Mouse (Mus musculus) intestine, embryonic 14.5 days (tissue): ENCODE data around the gene Thsd7a. TPM values are rescaled to one million over a fixed set of nuclear protein-coding genes. Genes with fewer than 3 reads are reported as not detected.

Experiments
- ATAC-seq: fragments of 200-750 bp; cut with Nextera tagmentation; replicated peaks from 2 replicates; pipeline ENCODE4 v1.8.0; 2017; ENCODE audit warnings: low read depth, moderate number of reproducible peaks, moderate TSS enrichment, moderate library complexity; ENCODE audit not compliant: low FRiP score, low TSS enrichment
- DNase-seq: peaks from one replicate; pipeline ENCODE4 v3.0.0-alpha.2; 2018; ENCODE audit warnings: low spot score
- H3K27ac ChIP-seq: fragments of 300-500 bp; sonication (generic); 2 replicates; pipeline ENCODE4 v1.5.1; 2014; ENCODE audit warnings: low read depth, mild to moderate bottlenecking, control low read depth
- H3K27me3 ChIP-seq: fragments of 300-500 bp; sonication (generic); replicated peaks from 2 replicates; pipeline ENCODE4 v1.6.1; 2014; ENCODE audit warnings: low read length, control low read depth; ENCODE audit not compliant: control insufficient read depth, insufficient read depth
- H3K36me3 ChIP-seq: fragments of 300-500 bp; sonication (generic); 2 replicates; pipeline ENCODE4 v1.6.1; 2014; ENCODE audit warnings: low read length, control low read depth; ENCODE audit not compliant: control insufficient read depth, insufficient read depth
- H3K4me1 ChIP-seq: fragments of 300-500 bp; sonication (generic); replicated peaks from 2 replicates; pipeline ENCODE4 v1.6.1; 2014; ENCODE audit warnings: low read length, control low read depth, mixed read lengths; ENCODE audit not compliant: control insufficient read depth, insufficient read depth
- H3K4me2 ChIP-seq: fragments of 300-500 bp; sonication (generic); 2 replicates; pipeline ENCODE4 v1.6.1; 2014; ENCODE audit warnings: low read length
- H3K4me3 ChIP-seq: fragments of 300-500 bp; sonication (generic); 2 replicates; pipeline ENCODE4 v1.5.1; 2014; ENCODE audit warnings: low read depth, low read length, control low read depth, mixed read lengths
- H3K9ac ChIP-seq: fragments of 300-500 bp; sonication (generic); 2 replicates; pipeline ENCODE4 v1.6.1; 2014; ENCODE audit warnings: mild to moderate bottlenecking, low read length
- H3K9me3 ChIP-seq: fragments of 300-500 bp; sonication (generic); 2 replicates; pipeline ENCODE4 v1.6.1; 2016; ENCODE audit warnings: low read length, control low read depth; ENCODE audit not compliant: control insufficient read depth
- WGBS: fragments of 180-500 bp; shearing (Covaris S2); extraction: QIAGEN DNeasy Blood & Tissue Kit; methylation state at CpG from one replicate; pipeline ENCODE4 v1.1.7; 2014; 5-methylcytosine and 5-hydroxymethylcytosine counted together
- polyA plus RNA-seq: library from polyadenylated mRNA; unstranded; fragments of >200 nt; fragmentation: Nextera tagmentation; extraction: Ambion mirVana; gene quantifications from 2 replicates; pipeline ENCODE4 v1.2.1, GENCODE M21; 2014

Thsd7a gene
- polyA plus RNA-seq, 1 experiment from 2014 or later: 6.0 TPM

DNA sequence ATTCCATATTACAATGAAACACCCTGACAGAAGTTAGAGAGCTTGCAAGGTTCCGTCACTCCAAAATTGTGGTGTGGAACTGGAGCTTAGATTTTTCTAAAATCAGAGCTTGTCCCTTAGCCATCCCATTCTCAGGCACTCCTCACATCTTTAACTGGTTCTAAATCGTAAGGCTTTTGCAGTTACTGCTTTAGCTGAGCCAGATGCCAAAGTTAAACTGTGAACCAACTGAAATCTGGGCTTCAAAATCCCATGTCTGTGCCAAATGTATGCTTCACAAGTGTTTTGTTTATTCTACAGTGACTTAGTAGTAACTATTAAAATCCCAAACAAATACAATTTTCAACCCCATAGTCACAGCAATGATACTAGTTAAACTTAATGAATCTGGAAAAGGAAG is 242.3 kb downstream of the Thsd7a start:
- no peaks in the 10 kb centered on the region for H3K36me3 ChIP-seq
- H3K27me3 ChIP-seq: no peaks in the 10 kb centered on the region
- no peak overlapping the region for H3K4me3 ChIP-seq
- H3K27ac ChIP-seq: no peak overlapping the region
- H3K9me3 ChIP-seq: no peaks in the 10 kb centered on the region
- ATAC-seq: no peak
- no peaks in the 10 kb centered on the region for H3K4me1 ChIP-seq
- H3K9ac ChIP-seq: no peak overlapping the region
- WGBS: 80% methylated on average over 2 of the region's 2 CpGs
- no peak for DNase-seq
- H3K4me2 ChIP-seq: no peak overlapping the region

DNA sequence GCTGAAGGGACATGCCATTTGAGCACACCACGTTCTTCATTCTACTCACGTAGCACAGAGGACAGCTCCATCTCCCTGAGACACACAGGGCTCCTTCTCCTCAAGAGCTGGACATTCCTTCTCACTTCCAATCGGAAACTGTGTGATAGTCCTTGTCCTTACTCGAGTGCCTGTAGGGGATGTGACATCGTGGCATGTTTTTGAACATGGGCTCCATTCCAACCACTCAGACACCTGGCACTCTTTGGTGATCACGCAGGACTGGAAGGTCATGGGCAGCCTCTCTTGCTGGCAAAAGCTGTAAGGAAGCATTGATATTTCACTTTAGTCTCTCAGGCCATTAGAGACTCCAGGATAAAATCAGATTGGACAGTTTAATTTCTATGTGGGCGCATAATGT is 245.3 kb downstream of the Thsd7a start:
- H3K4me1 ChIP-seq: no peaks in the 10 kb centered on the region
- no peak overlapping the region for H3K4me2 ChIP-seq
- no peak overlapping the region for H3K27ac ChIP-seq
- no peak overlapping the region for H3K4me3 ChIP-seq
- DNase-seq (no peak), ATAC-seq (no peak)
- H3K9me3 ChIP-seq: no peaks in the 10 kb centered on the region
- no peaks in the 10 kb centered on the region for H3K27me3 ChIP-seq
- no peak overlapping the region for H3K9ac ChIP-seq
- no peaks in the 10 kb centered on the region for H3K36me3 ChIP-seq
- 90% methylated on average over 7 of the region's 7 CpGs for WGBS

DNA sequence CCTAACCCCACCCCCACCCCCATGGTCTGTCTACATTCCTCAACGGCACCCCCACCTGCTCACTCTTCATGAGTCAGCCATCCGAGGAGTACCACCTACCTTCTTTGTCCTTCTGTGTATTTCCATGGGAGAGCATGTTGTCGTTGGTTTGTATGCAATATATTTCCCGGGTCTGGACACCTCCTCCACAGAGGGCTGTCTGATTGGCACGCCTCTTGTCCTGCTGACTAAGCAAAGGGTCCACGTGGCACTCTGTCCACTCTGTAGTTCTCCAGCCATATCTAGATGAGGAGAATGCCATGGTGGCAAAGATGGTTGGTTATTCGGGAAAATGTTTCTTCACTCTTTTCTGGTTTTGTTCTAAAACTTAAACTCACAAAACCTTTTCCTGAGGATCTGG is 248.3 kb downstream of the Thsd7a start:
- no peak overlapping the region for H3K4me3 ChIP-seq
- no peak overlapping the region for H3K9ac ChIP-seq
- no peak for DNase-seq
- no peak for ATAC-seq
- no peak overlapping the region for H3K4me2 ChIP-seq
- H3K36me3 ChIP-seq: no peaks in the 10 kb centered on the region
- 81% methylated on average over 7 of the region's 7 CpGs for WGBS
- no peaks in the 10 kb centered on the region for H3K4me1 ChIP-seq
- H3K27ac ChIP-seq: no peak overlapping the region
- no peaks in the 10 kb centered on the region for H3K9me3 ChIP-seq
- H3K27me3 ChIP-seq: no peaks in the 10 kb centered on the region

DNA sequence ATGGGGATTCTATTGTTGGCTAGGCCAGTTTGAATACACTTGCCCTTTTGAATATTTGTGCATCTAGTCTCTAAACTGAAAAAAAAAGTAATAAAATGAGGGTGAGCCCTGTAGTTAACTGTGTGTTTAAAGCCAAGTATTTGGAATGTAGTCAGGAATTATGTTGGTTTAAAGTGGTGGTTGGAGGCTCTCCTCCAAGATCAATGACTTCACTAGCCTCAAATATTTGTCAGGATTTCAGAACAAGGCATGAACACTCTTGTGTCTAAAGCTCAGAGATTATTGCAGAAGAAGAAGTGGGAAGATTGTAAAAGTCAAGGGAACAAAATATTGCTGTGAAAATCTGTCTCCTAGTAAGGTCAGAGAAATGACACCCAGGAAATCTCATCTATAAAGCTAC is 249.3 kb downstream of the Thsd7a start:
- H3K9ac ChIP-seq: no peak overlapping the region
- H3K36me3 ChIP-seq: no peaks in the 10 kb centered on the region
- H3K9me3 ChIP-seq: no peaks in the 10 kb centered on the region
- H3K4me1 ChIP-seq: no peaks in the 10 kb centered on the region
- DNase-seq (no peak), ATAC-seq (no peak)
- no peak overlapping the region for H3K4me3 ChIP-seq
- H3K27me3 ChIP-seq: no peaks in the 10 kb centered on the region
- no peak overlapping the region for H3K4me2 ChIP-seq
- no peak overlapping the region for H3K27ac ChIP-seq

DNA sequence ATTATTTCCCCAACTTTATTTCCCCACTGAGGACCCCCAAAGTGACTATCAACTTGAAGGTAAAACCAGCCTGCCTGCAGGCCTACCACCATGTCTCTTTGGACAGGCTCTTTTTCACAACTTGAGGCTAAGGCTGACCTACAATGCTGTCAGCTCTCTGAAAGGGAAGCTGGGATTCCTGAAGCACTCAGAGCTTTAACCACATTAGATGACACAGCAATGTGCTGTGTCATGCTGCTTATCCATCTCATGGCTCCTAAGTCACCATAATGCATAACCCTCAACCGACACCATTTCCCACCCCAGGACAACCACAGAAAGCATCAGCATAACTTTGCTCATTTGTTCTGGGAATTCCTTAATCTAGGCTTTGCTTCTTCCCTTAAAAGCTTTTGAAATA is 255.6 kb downstream of the Thsd7a start:
- ATAC-seq (no peak), DNase-seq (no peak)
- Histone ChIP-seq H3K9me3 (no peaks in the 10 kb centered on the region), H3K9ac (no peak overlapping the region), H3K27me3 (no peaks in the 10 kb centered on the region), H3K4me1 (no peaks in the 10 kb centered on the region), H3K36me3 (no peaks in the 10 kb centered on the region), H3K27ac (no peak overlapping the region), H3K4me2 (no peak overlapping the region), H3K4me3 (no peak overlapping the region)
- WGBS: 90% methylated on average over 1 of the region's 1 CpGs

DNA sequence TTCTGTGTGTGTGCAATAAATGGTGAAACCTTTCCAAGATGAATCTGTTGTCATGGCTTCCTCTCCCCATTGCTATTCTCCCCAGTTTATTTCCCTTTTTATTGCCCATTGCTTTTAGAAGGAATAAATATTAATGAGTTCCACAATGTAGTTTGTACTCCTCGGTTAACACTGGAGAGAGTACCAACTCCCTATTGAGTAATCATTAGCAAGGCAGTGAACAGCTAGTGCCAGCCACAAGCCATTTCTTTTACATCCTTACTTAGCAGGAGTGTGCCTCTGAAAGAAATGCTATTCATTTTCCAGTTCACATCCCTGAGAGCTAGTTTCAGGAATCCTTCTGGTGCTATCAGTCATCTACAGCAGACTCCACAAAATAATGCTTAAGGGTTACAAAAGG is 260.3 kb downstream of the Thsd7a start:
- Histone ChIP-seq H3K27me3 (no peaks in the 10 kb centered on the region), H3K36me3 (no peaks in the 10 kb centered on the region), H3K4me1 (no peaks in the 10 kb centered on the region), H3K9me3 (no peaks in the 10 kb centered on the region), H3K9ac (no peak overlapping the region), H3K4me3 (no peak overlapping the region), H3K27ac (no peak overlapping the region), H3K4me2 (no peak overlapping the region)
- ATAC-seq (no peak), DNase-seq (no peak)
- 59% methylated on average over 1 of the region's 1 CpGs for WGBS

DNA sequence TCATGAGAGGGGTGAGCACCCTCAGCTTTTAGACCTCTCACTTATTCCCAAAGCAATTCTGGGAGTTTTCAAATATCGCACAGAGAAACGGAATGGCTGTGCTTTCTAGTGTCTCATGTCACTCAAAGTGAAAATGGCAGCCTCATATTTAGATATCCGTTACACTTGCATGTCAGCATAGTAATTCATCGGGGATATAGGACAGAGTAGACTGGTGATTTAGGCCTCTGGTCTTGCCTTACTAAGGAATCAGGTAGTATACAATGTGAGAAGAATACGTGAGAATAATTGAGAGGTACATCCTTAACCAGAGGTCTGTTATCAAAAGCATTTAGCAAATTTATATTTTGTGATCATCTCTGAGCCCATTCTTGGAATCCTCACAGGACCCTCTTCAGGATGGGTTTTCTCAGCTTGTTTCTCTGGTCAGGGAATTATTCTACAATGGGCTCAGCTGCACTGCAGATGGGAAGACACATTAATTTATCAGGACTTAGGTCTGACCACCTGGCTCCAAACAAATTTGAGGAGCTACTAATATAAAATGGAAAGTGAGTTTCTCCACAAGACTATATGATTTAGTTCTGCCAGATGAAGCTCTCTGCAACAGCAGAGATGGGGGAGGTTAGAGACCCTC is 267.6 kb downstream of the Thsd7a start:
- Histone ChIP-seq H3K4me1 (no peaks in the 10 kb centered on the region), H3K36me3 (no peaks in the 10 kb centered on the region), H3K4me3 (no peak overlapping the region), H3K9ac (no peak overlapping the region), H3K27ac (no peak overlapping the region), H3K9me3 (no peaks in the 10 kb centered on the region), H3K27me3 (no peaks in the 10 kb centered on the region), H3K4me2 (no peak overlapping the region)
- WGBS: 86% methylated on average over 5 of the region's 5 CpGs
- no peak for DNase-seq
- no peak for ATAC-seq

DNA sequence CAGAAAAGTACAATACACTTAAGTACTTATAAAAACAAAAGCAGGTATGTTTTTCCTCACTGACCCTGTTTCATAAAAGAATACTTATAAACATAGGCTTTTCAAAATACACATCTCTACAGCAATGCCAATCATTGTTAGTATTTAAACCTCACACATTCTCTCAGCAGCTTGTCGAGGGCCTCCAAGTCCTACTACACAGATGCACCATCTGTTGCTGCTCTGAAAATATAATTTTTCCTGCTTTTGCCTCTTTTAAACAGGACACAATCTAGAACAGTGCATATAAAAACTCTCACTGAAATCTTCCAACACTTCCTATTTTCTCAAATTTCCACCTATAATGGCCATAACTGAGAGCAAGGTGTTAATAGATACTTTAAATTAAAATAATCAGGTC is 270.9 kb downstream of the Thsd7a start:
- no peak overlapping the region for H3K27ac ChIP-seq
- no peak overlapping the region for H3K4me3 ChIP-seq
- WGBS: 75% methylated on average over 1 of the region's 1 CpGs
- H3K4me1 ChIP-seq: no peaks in the 10 kb centered on the region
- no peak overlapping the region for H3K4me2 ChIP-seq
- no peaks in the 10 kb centered on the region for H3K36me3 ChIP-seq
- H3K9ac ChIP-seq: no peak overlapping the region
- no peaks in the 10 kb centered on the region for H3K27me3 ChIP-seq
- no peaks in the 10 kb centered on the region for H3K9me3 ChIP-seq
- ATAC-seq: no peak
- DNase-seq: no peak

DNA sequence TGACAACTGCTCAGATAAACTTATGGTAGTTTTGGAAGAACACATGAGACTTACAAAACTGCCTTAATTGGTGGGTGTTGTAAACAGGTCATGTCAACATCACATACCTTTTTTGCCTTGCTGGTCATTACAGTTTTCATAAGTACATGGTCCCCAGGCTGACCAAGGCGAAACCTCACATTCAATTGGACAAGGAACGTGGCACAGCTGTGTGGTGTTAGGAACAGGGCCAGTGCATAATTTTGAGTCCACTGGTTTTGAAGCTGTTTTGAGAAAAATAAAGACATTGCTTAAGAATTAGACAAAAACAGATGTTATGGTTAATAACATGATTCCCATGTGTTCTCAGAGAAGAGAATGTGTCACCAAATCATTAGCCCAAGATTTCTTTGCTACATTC is 278.3 kb downstream of the Thsd7a start:
- DNase-seq (no peak), ATAC-seq (no peak)
- no peak overlapping the region for H3K27ac ChIP-seq
- H3K4me3 ChIP-seq: no peak overlapping the region
- no peaks in the 10 kb centered on the region for H3K36me3 ChIP-seq
- 82% methylated on average over 2 of the region's 2 CpGs for WGBS
- no peaks in the 10 kb centered on the region for H3K27me3 ChIP-seq
- no peak overlapping the region for H3K4me2 ChIP-seq
- no peaks in the 10 kb centered on the region for H3K9me3 ChIP-seq
- no peak overlapping the region for H3K9ac ChIP-seq
- no peaks in the 10 kb centered on the region for H3K4me1 ChIP-seq
